Mouse (Mus musculus) forebrain, embryonic 14.5 days (tissue): ENCODE measurements around the gene Kcnj12. TPM values are rescaled to one million over a fixed set of nuclear protein-coding genes. Genes with fewer than 3 reads are reported as not detected.

Experiments
- ATAC-seq: fragments of 200-750 bp; cut with Nextera tagmentation; 2 replicates; pipeline ENCODE4 v1.8.0; 2017; ENCODE audit warnings: mild to moderate bottlenecking, moderate library complexity
- DNase-seq: peaks from one replicate; pipeline ENCODE4 v3.0.0-alpha.2; 2015; ENCODE audit warnings: low spot score
- H3K27ac ChIP-seq: fragments of 300-500 bp; sonication (generic); 2 replicates; pipeline ENCODE4 v1.5.1; 2014; ENCODE audit warnings: low read depth, mild to moderate bottlenecking, control low read depth, low read length, moderate library complexity
- H3K27me3 ChIP-seq: fragments of 300-500 bp; sonication (generic); replicated peaks from 2 replicates; pipeline ENCODE4 v1.6.1; 2014; ENCODE audit warnings: low read length, control low read depth, mixed read lengths; ENCODE audit not compliant: control insufficient read depth, insufficient read depth
- H3K36me3 ChIP-seq: fragments of 300-500 bp; sonication (generic); 2 replicates; pipeline ENCODE4 v1.6.1; 2014; ENCODE audit warnings: low read length, control low read depth; ENCODE audit not compliant: control insufficient read depth, insufficient read depth
- H3K4me1 ChIP-seq: fragments of 300-500 bp; sonication (generic); 2 replicates; pipeline ENCODE4 v1.6.1; 2014; ENCODE audit warnings: antibody characterized with exemption, low read length, control low read depth; ENCODE audit not compliant: control insufficient read depth, insufficient read depth
- H3K4me2 ChIP-seq: fragments of 300-500 bp; sonication (generic); 2 replicates; pipeline ENCODE4 v1.6.1; 2014; ENCODE audit warnings: mild to moderate bottlenecking, control low read depth, low read length
- H3K4me3 ChIP-seq: fragments of 300-500 bp; sonication (generic); 2 replicates; pipeline ENCODE4 v1.5.1; 2014; ENCODE audit warnings: low read depth, low read length, control low read depth
- H3K9ac ChIP-seq: fragments of 300-500 bp; sonication (generic); 2 replicates; pipeline ENCODE4 v1.6.1; 2014; ENCODE audit warnings: mild to moderate bottlenecking, low read length, control low read depth, moderate library complexity
- H3K9me3 ChIP-seq: fragments of 300-500 bp; sonication (generic); replicated peaks from 2 replicates; pipeline ENCODE4 v1.6.1; 2016; ENCODE audit warnings: low read length, control low read depth, mixed read lengths; ENCODE audit not compliant: control insufficient read depth
- WGBS: fragments of 180-500 bp; shearing (Covaris S2); extraction: QIAGEN DNeasy Blood & Tissue Kit; methylation state at CpG from one replicate; pipeline ENCODE4 v1.1.7; 2014; 5-methylcytosine and 5-hydroxymethylcytosine counted together
- polyA plus RNA-seq: library from polyadenylated mRNA; unstranded; fragments of >200 nt; fragmentation: Nextera tagmentation; extraction: Ambion mirVana; gene quantifications from 2 replicates; pipeline ENCODE4 v1.2.1, GENCODE M21; 2014

Gene Kcnj12
- polyA plus RNA-seq, 1 experiment from 2014 or later, result 1.0 TPM

DNA sequence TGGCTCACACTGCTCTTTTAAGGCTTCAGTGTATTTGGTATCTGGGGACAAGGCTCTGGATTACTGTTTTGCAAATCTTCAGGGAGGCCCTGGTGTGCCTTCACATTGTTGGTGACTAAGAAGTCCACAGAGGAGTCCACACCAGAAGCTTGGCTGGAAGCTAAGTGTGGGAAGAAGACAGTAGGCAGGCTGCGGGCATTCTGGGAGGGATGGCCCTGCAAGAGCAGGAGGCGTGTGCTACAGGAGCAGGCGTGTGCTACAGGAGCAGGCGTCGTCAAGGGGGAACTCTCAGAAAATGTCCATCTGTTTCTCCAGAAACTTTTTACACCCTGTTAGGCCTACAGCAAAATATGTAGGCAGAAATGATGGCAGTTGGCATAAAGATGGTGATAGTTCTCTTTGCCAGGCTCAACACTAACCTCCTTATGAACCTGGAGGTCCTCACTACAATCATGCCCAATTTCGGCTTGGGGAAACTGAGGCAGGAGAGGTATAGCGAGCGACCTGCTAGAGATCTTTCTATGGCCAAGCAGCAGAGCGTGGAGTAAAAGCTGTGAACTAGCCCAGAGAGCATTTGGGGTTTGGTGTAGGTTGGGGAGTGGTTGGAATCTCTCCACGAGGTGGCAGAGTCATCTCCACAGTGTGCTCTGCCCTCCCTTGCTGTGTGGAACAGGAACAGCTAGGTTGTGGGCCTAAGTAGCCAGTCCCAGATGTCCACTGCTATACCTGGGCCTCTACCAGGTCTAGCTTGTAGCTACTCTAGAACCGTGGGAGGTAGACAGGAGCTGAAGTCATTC, 18.7 kb downstream of the Kcnj12 start:
- no peak for ATAC-seq

DNA sequence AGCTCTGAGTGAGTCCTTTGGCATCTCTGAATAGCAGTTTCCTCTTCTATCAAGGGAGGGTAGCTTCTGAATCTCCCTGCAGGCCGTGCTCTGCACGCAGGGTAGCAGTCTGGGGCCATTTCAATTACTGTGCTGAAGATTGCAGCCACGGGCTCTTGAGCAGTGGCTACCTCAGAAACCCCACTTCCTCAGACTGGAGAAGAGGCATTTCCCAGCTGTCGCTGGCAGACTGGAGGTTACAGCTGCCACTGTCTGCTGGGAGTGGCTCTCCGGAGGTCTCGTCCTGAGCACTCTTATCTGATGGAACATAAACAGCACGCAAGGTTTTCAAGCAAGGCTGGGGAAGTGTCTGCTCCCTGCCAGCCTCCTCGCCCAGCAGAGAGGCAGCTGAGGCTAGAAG, 20.2 kb downstream of the Kcnj12 start:
- no peaks in the 10 kb centered on the region for H3K9me3 ChIP-seq
- no peak for ATAC-seq

More for the DNA sequence above, 18.7 kb downstream of the Kcnj12 start:
- H3K9ac ChIP-seq, result no peak overlapping the region
- no peak for DNase-seq
- no peaks in the 10 kb centered on the region for H3K36me3 ChIP-seq
- 82% methylated on average over 11 of the region's 11 CpGs for WGBS
- H3K4me2 ChIP-seq, result no peak overlapping the region
- no peak overlapping the region for H3K27ac ChIP-seq
- H3K9me3 ChIP-seq, result no peaks in the 10 kb centered on the region
- H3K27me3 ChIP-seq, result no peaks in the 10 kb centered on the region
- H3K4me1 ChIP-seq, result no peaks in the 10 kb centered on the region
- no peak overlapping the region for H3K4me3 ChIP-seq

DNA sequence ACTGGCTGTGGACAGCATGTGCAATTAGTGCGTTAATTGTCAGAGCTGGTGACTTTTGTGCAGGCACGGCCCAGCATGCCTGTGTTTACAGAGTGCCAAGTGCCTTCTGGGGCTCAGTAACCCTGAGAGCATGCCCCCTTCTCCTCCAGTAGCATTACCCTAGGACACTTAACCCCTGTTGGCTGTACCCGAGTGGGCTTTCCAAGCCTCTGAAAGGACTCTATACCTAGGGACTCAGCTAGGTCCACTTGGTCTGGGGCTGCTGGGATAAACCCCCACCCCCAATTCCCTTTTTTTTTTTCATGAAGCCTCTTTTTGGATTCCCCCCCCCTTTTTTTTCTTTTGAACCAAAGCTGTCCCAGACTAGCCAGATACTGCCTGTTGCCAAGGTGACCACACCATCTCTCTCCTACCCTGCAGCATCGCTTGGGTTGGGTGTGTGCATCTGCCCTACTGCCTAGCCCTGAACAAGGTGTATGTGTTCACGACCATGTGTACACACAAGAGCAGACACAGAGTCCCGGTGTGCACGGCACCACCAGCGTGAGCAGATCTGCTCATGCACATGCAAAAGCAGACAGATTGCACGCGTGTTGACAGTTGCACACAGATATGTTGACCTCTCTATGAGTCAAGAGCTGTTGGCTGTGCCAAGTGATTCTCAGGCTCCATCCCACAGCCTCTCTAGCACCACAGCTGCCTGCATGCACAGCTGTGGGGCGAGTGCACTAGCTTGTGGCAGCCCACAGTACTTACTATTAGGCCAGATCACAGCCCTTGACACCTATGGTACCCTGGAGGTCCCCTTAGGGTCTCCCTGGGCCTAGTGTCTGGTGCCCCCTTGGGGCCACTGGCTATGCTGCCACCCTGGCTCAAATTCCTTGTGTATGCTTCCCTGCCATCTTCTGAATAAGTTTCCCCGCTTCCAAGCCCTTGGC, 21.0 kb downstream of the Kcnj12 start:
- peak; percentile 33 for DNase-seq
- Histone ChIP-seq H3K27me3 (no peaks in the 10 kb centered on the region), H3K4me2 (no peak overlapping the region), H3K4me1 (no peaks in the 10 kb centered on the region), H3K9ac (no peak overlapping the region), H3K27ac (no peak overlapping the region), H3K4me3 (no peak overlapping the region), H3K36me3 (no peaks in the 10 kb centered on the region), H3K9me3 (no peaks in the 10 kb centered on the region)
- 72% methylated on average over 12 of the region's 12 CpGs for WGBS
- ATAC-seq, result no peak

More for the DNA sequence above, 20.2 kb downstream of the Kcnj12 start:
- Histone ChIP-seq H3K36me3 (no peaks in the 10 kb centered on the region), H3K27ac (no peak overlapping the region), H3K27me3 (no peaks in the 10 kb centered on the region), H3K4me3 (no peak overlapping the region), H3K4me1 (no peaks in the 10 kb centered on the region), H3K4me2 (no peak overlapping the region), H3K9ac (no peak overlapping the region)
- 60% methylated on average over 8 of the region's 8 CpGs for WGBS
- no peak for DNase-seq

DNA sequence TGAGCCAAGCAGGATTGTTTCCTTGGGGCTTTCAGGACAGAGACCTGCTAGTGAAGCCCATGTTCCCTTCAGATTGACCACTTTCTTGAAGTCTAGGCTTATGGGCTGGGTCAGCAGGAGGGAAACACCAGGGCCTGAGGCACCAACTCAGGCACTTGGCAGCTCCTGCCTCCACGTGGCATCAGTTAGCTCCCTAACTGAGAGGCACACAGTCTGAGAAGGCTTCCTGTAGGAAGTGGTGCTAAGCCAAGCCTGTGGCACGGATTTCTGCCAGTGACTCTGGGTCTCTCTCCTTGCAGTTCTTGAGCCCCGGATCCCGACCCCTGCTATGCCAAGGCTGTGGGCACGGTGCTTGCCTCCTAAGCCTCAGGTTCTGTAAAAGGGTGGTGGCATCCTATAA, 22.4 kb downstream of the Kcnj12 start:
- ATAC-seq (no peak), DNase-seq (no peak)
- 76% methylated on average over 5 of the region's 5 CpGs for WGBS
- H3K9me3 ChIP-seq, result no peaks in the 10 kb centered on the region
- H3K27ac ChIP-seq, result no peak overlapping the region
- no peaks in the 10 kb centered on the region for H3K27me3 ChIP-seq
- H3K4me1 ChIP-seq, result no peaks in the 10 kb centered on the region
- no peaks in the 10 kb centered on the region for H3K36me3 ChIP-seq
- H3K9ac ChIP-seq, result no peak overlapping the region
- H3K4me3 ChIP-seq, result no peak overlapping the region
- H3K4me2 ChIP-seq, result no peak overlapping the region

DNA sequence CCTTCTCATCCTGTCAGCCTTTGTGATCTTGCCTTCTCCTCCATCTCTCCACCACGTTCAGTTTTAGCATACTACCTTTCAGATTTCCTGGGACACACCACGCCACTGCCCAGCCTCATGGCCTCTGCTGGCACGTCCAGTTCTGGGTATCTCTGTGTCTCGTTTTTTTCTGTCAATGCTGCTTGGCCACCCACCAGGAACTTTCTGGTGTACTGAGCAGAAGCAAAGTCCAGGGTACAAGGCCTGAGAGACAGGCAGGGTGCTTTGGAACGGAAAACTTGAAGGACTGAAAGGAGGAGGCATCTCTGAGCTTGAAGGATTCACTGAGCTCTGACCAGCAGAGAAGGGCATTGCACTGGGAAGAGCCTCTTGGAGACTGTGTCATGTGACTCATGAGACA, 25.1 kb downstream of the Kcnj12 start:
- no peak overlapping the region for H3K9ac ChIP-seq
- 72% methylated on average over 5 of the region's 5 CpGs for WGBS

DNA sequence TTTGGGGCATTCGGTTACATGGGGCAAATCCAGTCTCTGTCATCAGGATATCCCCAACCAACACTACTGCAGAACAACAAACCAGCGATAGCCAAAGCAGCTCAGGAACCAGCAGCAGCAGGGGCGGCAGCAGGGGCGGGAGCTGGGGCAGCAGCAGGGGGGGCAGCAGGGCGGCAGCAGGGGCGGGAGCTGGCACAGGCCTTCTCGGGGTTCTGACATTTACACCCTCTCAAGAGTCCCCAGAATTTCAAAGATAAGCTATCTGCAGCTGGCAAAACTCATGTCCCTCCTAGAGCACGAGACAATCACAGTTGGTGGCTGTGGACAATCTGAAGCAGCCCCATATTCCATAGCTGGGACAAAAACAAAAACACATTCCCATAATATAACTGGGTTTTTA, 28.8 kb downstream of the Kcnj12 start:
- Histone ChIP-seq H3K9me3 (no peaks in the 10 kb centered on the region), H3K4me2 (no peak overlapping the region), H3K27ac (no peak overlapping the region), H3K36me3 (no peaks in the 10 kb centered on the region), H3K9ac (no peak overlapping the region), H3K4me3 (no peak overlapping the region), H3K4me1 (no peaks in the 10 kb centered on the region), H3K27me3 (no peaks in the 10 kb centered on the region)
- 44% methylated on average over 8 of the region's 8 CpGs for WGBS
- ATAC-seq (no peak), DNase-seq (no peak)

More for the DNA sequence above, 25.1 kb downstream of the Kcnj12 start:
- no peaks in the 10 kb centered on the region for H3K27me3 ChIP-seq
- ATAC-seq, result no peak
- no peaks in the 10 kb centered on the region for H3K9me3 ChIP-seq
- no peaks in the 10 kb centered on the region for H3K36me3 ChIP-seq
- H3K4me2 ChIP-seq, result no peak overlapping the region
- no peaks in the 10 kb centered on the region for H3K4me1 ChIP-seq
- H3K4me3 ChIP-seq, result no peak overlapping the region
- H3K27ac ChIP-seq, result no peak overlapping the region
- no peak for DNase-seq

DNA sequence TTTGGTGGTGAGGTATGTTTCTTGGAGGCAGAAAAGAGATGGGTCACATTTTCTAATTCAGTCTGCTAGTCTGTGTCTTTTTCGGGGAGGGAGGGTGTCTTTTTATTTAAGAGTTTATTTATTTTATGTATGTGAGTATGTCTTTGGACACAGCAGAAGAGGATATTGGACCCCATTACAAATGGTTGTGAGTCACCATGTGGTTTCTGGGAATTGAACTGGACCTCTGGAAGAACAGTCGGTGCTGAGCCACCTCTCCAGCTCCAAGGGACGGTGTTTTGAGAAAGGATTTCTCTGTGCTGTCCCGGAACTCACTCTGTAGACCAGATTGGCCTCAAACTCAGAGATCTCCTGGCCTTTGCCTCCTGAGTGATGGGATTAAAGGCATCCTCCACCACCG, 34.5 kb downstream of the Kcnj12 start:
- no peak overlapping the region for H3K4me2 ChIP-seq
- no peaks in the 10 kb centered on the region for H3K9me3 ChIP-seq
- DNase-seq (no peak), ATAC-seq (no peak)
- WGBS, result 81% methylated on average over 5 of the region's 5 CpGs
- no peaks in the 10 kb centered on the region for H3K36me3 ChIP-seq
- H3K27me3 ChIP-seq, result no peaks in the 10 kb centered on the region
- no peak overlapping the region for H3K27ac ChIP-seq
- H3K4me1 ChIP-seq, result no peaks in the 10 kb centered on the region
- H3K9ac ChIP-seq, result no peak overlapping the region
- no peak overlapping the region for H3K4me3 ChIP-seq

DNA sequence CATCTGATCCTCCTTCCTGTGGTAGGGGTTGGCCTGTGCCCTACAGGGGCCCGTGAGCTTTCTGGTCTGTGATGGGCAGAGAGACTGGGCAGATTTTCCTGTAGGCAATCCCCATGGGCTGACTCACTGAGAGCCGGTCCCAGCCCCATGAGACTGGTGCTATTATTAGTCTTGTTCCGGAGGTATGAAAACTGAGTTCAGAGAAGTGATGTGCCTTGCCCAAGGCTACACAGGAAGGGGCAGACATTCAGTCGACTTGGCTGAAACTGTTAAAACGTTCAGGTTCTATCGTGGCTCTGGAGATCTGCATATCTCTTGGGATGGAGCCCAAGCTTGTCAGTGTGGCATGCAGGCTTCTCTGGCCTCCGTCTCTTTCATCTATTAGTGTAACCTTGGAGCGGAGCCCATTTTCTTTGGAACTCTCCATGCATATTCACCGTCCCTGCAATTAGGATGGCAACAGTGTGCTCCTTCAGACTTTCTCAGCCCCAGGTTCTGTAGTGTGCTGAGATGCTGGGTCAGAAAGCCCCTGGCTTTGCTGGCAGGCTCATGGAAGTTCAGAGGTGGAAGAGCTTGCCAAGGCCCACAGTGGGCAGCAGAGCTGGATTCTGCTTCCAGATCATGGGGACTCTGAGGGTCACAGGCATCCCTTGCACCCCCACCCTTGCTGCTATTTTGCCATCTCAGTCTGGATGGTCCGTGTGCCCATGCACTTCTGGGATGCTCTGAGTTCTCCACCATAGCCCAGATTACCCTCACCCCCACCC, 37.5 kb downstream of the Kcnj12 start:
- Histone ChIP-seq H3K9ac (no peak overlapping the region), H3K4me3 (no peak overlapping the region), H3K9me3 (no peaks in the 10 kb centered on the region), H3K27me3 (no peaks in the 10 kb centered on the region), H3K36me3 (no peaks in the 10 kb centered on the region), H3K4me2 (no peak overlapping the region), H3K4me1 (no peaks in the 10 kb centered on the region), H3K27ac (no peak overlapping the region)
- DNase-seq, result peak; percentile 62
- 50% methylated on average over 10 of the region's 10 CpGs for WGBS
- no peak for ATAC-seq
